Mouse (Mus musculus) forebrain, embryonic 11.5 days (tissue): ENCODE measurements around the gene Mast4. TPM values are rescaled to one million over a fixed set of nuclear protein-coding genes. Genes with fewer than 3 reads are reported as not detected.

Source experiments
- ATAC-seq: fragments of 200-750 bp; cut with Nextera tagmentation; replicated peaks from 2 replicates; pipeline ENCODE4 v1.8.0; 2017; ENCODE audit warnings: moderate TSS enrichment; ENCODE audit not compliant: low FRiP score
- DNase-seq: peaks from one replicate; pipeline ENCODE4 v3.0.0-alpha.2; 2017; ENCODE audit warnings: low spot score
- H3K27ac ChIP-seq: fragments of 300-500 bp; sonication (generic); 2 replicates; pipeline ENCODE4 v1.5.1; 2014; ENCODE audit warnings: low read depth, low read length
- H3K27me3 ChIP-seq: fragments of 300-500 bp; sonication (generic); 2 replicates; pipeline ENCODE4 v1.6.1; 2014; ENCODE audit warnings: mild to moderate bottlenecking, low read length, mixed read lengths; ENCODE audit not compliant: control insufficient read depth, insufficient read depth
- H3K36me3 ChIP-seq: fragments of 300-500 bp; sonication (generic); 2 replicates; pipeline ENCODE4 v1.6.1; 2014; ENCODE audit warnings: mild to moderate bottlenecking, low read length, moderate library complexity, mixed read lengths; ENCODE audit not compliant: control insufficient read depth, insufficient read depth
- H3K4me1 ChIP-seq: fragments of 300-500 bp; sonication (generic); replicated peaks from 2 replicates; pipeline ENCODE4 v1.6.1; 2014; ENCODE audit warnings: low read length, mixed read lengths; ENCODE audit not compliant: control insufficient read depth, insufficient read depth
- H3K4me2 ChIP-seq: fragments of 300-500 bp; sonication (generic); 2 replicates; pipeline ENCODE4 v1.6.1; 2014; ENCODE audit warnings: low read depth, mild to moderate bottlenecking, low read length, moderate library complexity, mixed read lengths; ENCODE audit not compliant: severe bottlenecking
- H3K4me3 ChIP-seq: fragments of 300-500 bp; sonication (generic); 2 replicates; pipeline ENCODE4 v1.5.1; 2014; ENCODE audit warnings: low read depth, low read length
- H3K9ac ChIP-seq: fragments of 300-500 bp; sonication (generic); 2 replicates; pipeline ENCODE4 v1.6.1; 2014; ENCODE audit warnings: low read length
- H3K9me3 ChIP-seq: fragments of 300-500 bp; sonication (generic); 2 replicates; pipeline ENCODE4 v1.6.1; 2016; ENCODE audit warnings: low read length, mixed read lengths; ENCODE audit not compliant: control insufficient read depth
- WGBS: fragments of 180-500 bp; shearing (Covaris S2); extraction: QIAGEN DNeasy Blood & Tissue Kit; methylation state at CpG from one replicate; pipeline ENCODE4 v1.1.7; 2014; 5-methylcytosine and 5-hydroxymethylcytosine counted together
- polyA plus RNA-seq: library from polyadenylated mRNA; unstranded; fragments of >200 nt; fragmentation: Nextera tagmentation; extraction: Ambion mirVana; gene quantifications from 2 replicates; pipeline ENCODE4 v1.2.1, GENCODE M21; 2014

Gene Mast4
- polyA plus RNA-seq, 1 experiment from 2014 or later: 23.5 TPM

GRCm38 (mm10) chr13:102753714-102754556 is 580.4 kb downstream of the Mast4 start:
- Histone ChIP-seq H3K4me2 (no peak overlapping the region), H3K4me1 (no peaks in the 10 kb centered on the region), H3K4me3 (no peak overlapping the region), H3K27me3 (no peaks in the 10 kb centered on the region), H3K36me3 (no peaks in the 10 kb centered on the region; the same call in 1 of the 2 replicates), H3K9me3 (no peaks in the 10 kb centered on the region), H3K27ac (no peak overlapping the region), H3K9ac (no peak overlapping the region)
- WGBS: 88% methylated on average over 19 of the region's 19 CpGs
- ATAC-seq (no peak), DNase-seq (no peak)

- Histone ChIP-seq H3K27ac (no peak overlapping the region), H3K9ac (no peak overlapping the region), H3K4me2 (no peak overlapping the region), H3K36me3 (no peaks in the 10 kb centered on the region; the same call in 1 of the 2 replicates), H3K27me3 (no peaks in the 10 kb centered on the region), H3K4me1 (no peaks in the 10 kb centered on the region), H3K4me3 (no peak overlapping the region), H3K9me3 (no peaks in the 10 kb centered on the region)
- no peak for ATAC-seq
- WGBS: 94% methylated on average over 10 of the region's 10 CpGs
- DNase-seq: no peak
Observed at GRCm38 (mm10) chr13:102749891-102750290, 584.4 kb downstream of the Mast4 start.

GRCm38 (mm10) chr13:102749194-102749593 is 585.1 kb downstream of the Mast4 start:
- no peak overlapping the region for H3K27ac ChIP-seq
- no peak overlapping the region for H3K9ac ChIP-seq
- no peak for ATAC-seq
- H3K4me2 ChIP-seq: no peak overlapping the region
- no peak overlapping the region for H3K4me3 ChIP-seq
- DNase-seq: no peak
- H3K27me3 ChIP-seq: no peaks in the 10 kb centered on the region
- no peaks in the 10 kb centered on the region; the same call in 1 of the 2 replicates for H3K36me3 ChIP-seq
- no peaks in the 10 kb centered on the region for H3K9me3 ChIP-seq
- H3K4me1 ChIP-seq: no peaks in the 10 kb centered on the region
- 81% methylated on average over 6 of the region's 6 CpGs for WGBS

GRCm38 (mm10) chr13:102746803-102747561 is 587.3 kb downstream of the Mast4 start:
- no peaks in the 10 kb centered on the region for H3K4me1 ChIP-seq
- no peak for ATAC-seq
- H3K27ac ChIP-seq: no peak overlapping the region
- H3K4me3 ChIP-seq: no peak overlapping the region
- WGBS: 92% methylated on average over 17 of the region's 17 CpGs
- no peak for DNase-seq
- no peaks in the 10 kb centered on the region for H3K27me3 ChIP-seq
- no peak overlapping the region for H3K9ac ChIP-seq
- H3K36me3 ChIP-seq: no peaks in the 10 kb centered on the region; the same call in 1 of the 2 replicates
- no peak overlapping the region for H3K4me2 ChIP-seq
- no peaks in the 10 kb centered on the region for H3K9me3 ChIP-seq

GRCm38 (mm10) chr13:102745626-102746342 is 588.5 kb downstream of the Mast4 start:
- H3K27ac ChIP-seq: no peak overlapping the region
- H3K4me2 ChIP-seq: no peak overlapping the region
- WGBS: 86% methylated on average over 9 of the region's 9 CpGs
- no peak for DNase-seq
- H3K9ac ChIP-seq: no peak overlapping the region
- H3K27me3 ChIP-seq: no peaks in the 10 kb centered on the region
- ATAC-seq: no peak
- H3K36me3 ChIP-seq: no peaks in the 10 kb centered on the region; the same call in 1 of the 2 replicates
- no peak overlapping the region for H3K4me3 ChIP-seq
- no peaks in the 10 kb centered on the region for H3K4me1 ChIP-seq
- no peaks in the 10 kb centered on the region for H3K9me3 ChIP-seq

GRCm38 (mm10) chr13:102745270-102745600 is 589.1 kb downstream of the Mast4 start:
- H3K36me3 ChIP-seq: no peaks in the 10 kb centered on the region; the same call in 1 of the 2 replicates
- H3K27ac ChIP-seq: no peak overlapping the region
- no peak overlapping the region for H3K9ac ChIP-seq
- no peaks in the 10 kb centered on the region for H3K9me3 ChIP-seq
- no peaks in the 10 kb centered on the region for H3K27me3 ChIP-seq
- H3K4me1 ChIP-seq: no peaks in the 10 kb centered on the region
- H3K4me2 ChIP-seq: no peak overlapping the region
- no peak for DNase-seq
- WGBS: 90% methylated on average over 3 of the region's 3 CpGs
- peak; percentile 54; the same call in 1 of the 2 replicates for ATAC-seq
- no peak overlapping the region for H3K4me3 ChIP-seq

- H3K9ac ChIP-seq: no peak overlapping the region
- H3K4me2 ChIP-seq: no peak overlapping the region
- 68% methylated on average over 9 of the region's 9 CpGs for WGBS
- no peaks in the 10 kb centered on the region for H3K4me1 ChIP-seq
- no peaks in the 10 kb centered on the region for H3K27me3 ChIP-seq
- no peak overlapping the region for H3K4me3 ChIP-seq
- H3K9me3 ChIP-seq: no peaks in the 10 kb centered on the region
- H3K27ac ChIP-seq: no peak overlapping the region
- peak; percentile 63 for DNase-seq
- H3K36me3 ChIP-seq: no peaks in the 10 kb centered on the region; the same call in 1 of the 2 replicates
- ATAC-seq: peak; percentile 49
Observed at GRCm38 (mm10) chr13:102744481-102745269, 589.6 kb downstream of the Mast4 start.
